Mouse (Mus musculus) CH12F3 (cell line): ENCODE results near the gene Tmsb4x.

Source experiments
- in situ Hi-C: fragments of 300-500 bp; cut with MboI; formaldehyde crosslinking; loops from 2 replicates; pipeline ENCODE4 v1.14.3; 2020; ENCODE audit warnings: low sequenced_read_pairs

Tmsb4x gene

GRCm38 (mm10) chrX:167208978-167209754 is at the start of gene Tmsb4x:
TSS of gene Tmsb4x (minus strand) at chrX:167209315.
- in situ Hi-C loops, result loop anchor here (10.0 kb wide), 1 partner anchor 94 kb away; no protein-coding TSS in a partner anchor

GRCm38 (mm10) chrX:167241736-167242135 is 32.6 kb upstream of the Tmsb4x start:
- in situ Hi-C loops, result loop anchor here (25.0 kb wide), 1 partner anchor 1079 kb away; the partner anchor contains the start of gene Gemin8

GRCm38 (mm10) chrX:167239293-167239921 is 30.3 kb upstream of the Tmsb4x start:
- in situ Hi-C loops, result loop anchor here (10.0 to 25.0 kb wide), 3 partner anchors 435 to 1077 kb away; partner anchors contain the start of gene Gemin8

- in situ Hi-C loops, result loop anchor here (10.0 to 25.0 kb wide), 3 partner anchors 428 to 1071 kb away; partner anchors contain the start of gene Gemin8
Observed at GRCm38 (mm10) chrX:167233104-167233687, 24.1 kb upstream of the Tmsb4x start.

- in situ Hi-C loops, result loop anchor here (10.0 to 25.0 kb wide), 3 partner anchors 426 to 1069 kb away; partner anchors contain the start of gene Gemin8
Observed at GRCm38 (mm10) chrX:167231150-167231549, 22.0 kb upstream of the Tmsb4x start.

- in situ Hi-C loops, result loop anchor here (10.0 to 25.0 kb wide), 3 partner anchors 425 to 1068 kb away; partner anchors contain the start of gene Gemin8
Observed at GRCm38 (mm10) chrX:167229819-167230218, 20.7 kb upstream of the Tmsb4x start.

- in situ Hi-C loops, result loop anchor here (25.0 kb wide), 1 partner anchor 1067 kb away; the partner anchor contains the start of gene Gemin8
Observed at GRCm38 (mm10) chrX:167229206-167229605, 20.1 kb upstream of the Tmsb4x start.

GRCm38 (mm10) chrX:167227756-167228155 is 18.6 kb upstream of the Tmsb4x start:
- in situ Hi-C loops, result loop anchor here (25.0 kb wide), 1 partner anchor 1065 kb away; the partner anchor contains the start of gene Gemin8

GRCm38 (mm10) chrX:167227138-167227537 is 18.0 kb upstream of the Tmsb4x start:
- in situ Hi-C loops, result loop anchor here (25.0 kb wide), 1 partner anchor 1065 kb away; the partner anchor contains the start of gene Gemin8

GRCm38 (mm10) chrX:167226570-167226969 is 17.5 kb upstream of the Tmsb4x start:
- in situ Hi-C loops, result loop anchor here (25.0 kb wide), 1 partner anchor 1064 kb away; the partner anchor contains the start of gene Gemin8

- in situ Hi-C loops, result no loop called here
Observed at GRCm38 (mm10) chrX:167212707-167213106, 3.6 kb upstream of the Tmsb4x start.

GRCm38 (mm10) chrX:167211871-167212555 is 2.9 kb upstream of the Tmsb4x start:
- in situ Hi-C loops, result no loop called here

- in situ Hi-C loops, result no loop called here
Observed at GRCm38 (mm10) chrX:167210319-167210728, 1.2 kb upstream of the Tmsb4x start.

GRCm38 (mm10) chrX:167209828-167210227 is 713 bp upstream of the Tmsb4x start:
- in situ Hi-C loops, result loop anchor here (10.0 kb wide), 1 partner anchor 95 kb away; no protein-coding TSS in a partner anchor

- in situ Hi-C loops, result loop anchor here (10.0 kb wide), 1 partner anchor 94 kb away; no protein-coding TSS in a partner anchor
Observed at GRCm38 (mm10) chrX:167208506-167208820, 652 bp downstream of the Tmsb4x start.

- in situ Hi-C loops, result loop anchor here (10.0 kb wide), 1 partner anchor 93 kb away; no protein-coding TSS in a partner anchor
Observed at GRCm38 (mm10) chrX:167207741-167208505, 1.2 kb downstream of the Tmsb4x start.

- in situ Hi-C loops, result loop anchor here (10.0 kb wide), 1 partner anchor 91 kb away; no protein-coding TSS in a partner anchor
Observed at GRCm38 (mm10) chrX:167205813-167206520, 3.1 kb downstream of the Tmsb4x start.

GRCm38 (mm10) chrX:167201365-167201764 is 7.8 kb downstream of the Tmsb4x start:
- in situ Hi-C loops, result loop anchor here (10.0 kb wide), 1 partner anchor 87 kb away; no protein-coding TSS in a partner anchor

GRCm38 (mm10) chrX:167195228-167195649 is 13.9 kb downstream of the Tmsb4x start:
- in situ Hi-C loops, result no loop called here
